Mouse (Mus musculus) lung, postnatal 0 days (tissue): ENCODE results near the gene Xylt2.

Experiments used
- CTCF ChIP-seq: IDR thresholded peaks from 2 replicates; pipeline ENCODE4 v1.5.1; 2016; ENCODE audit warnings: antibody characterized with exemption, mild to moderate bottlenecking
- EP300 ChIP-seq: IDR thresholded peaks from 2 replicates; pipeline ENCODE4 v1.6.1; 2016; ENCODE audit warnings: antibody characterized with exemption, mild to moderate bottlenecking, control low read depth

GRCm38 (mm10) chr11:94716754-94717153 lies 39.4 kb upstream of the Xylt2 start:
- TF ChIP-seq CTCF = peak; percentile 69
- TF ChIP-seq EP300 = no peak
